Mouse (Mus musculus) myocyte (in vitro differentiated cells): ENCODE data around the gene Rgs3. TPM values are rescaled to one million over a fixed set of nuclear protein-coding genes. Genes with fewer than 3 reads are reported as not detected.

Experiments
- H3K27me3 ChIP-seq: one replicate; pipeline ENCODE4 v1.6.1; 2011; ENCODE audit not compliant: control insufficient read depth, insufficient read depth, insufficient read length
- H3K36me3 ChIP-seq: one replicate; pipeline ENCODE4 v1.6.1; 2011; ENCODE audit not compliant: control insufficient read depth, insufficient read depth
- H3K4me2 ChIP-seq: one replicate; pipeline ENCODE4 v1.6.1; 2011; ENCODE audit warnings: low read depth, control low read depth
- H3K4me3 ChIP-seq: one replicate; pipeline ENCODE4 v1.5.1; 2011; ENCODE audit warnings: mild to moderate bottlenecking, control low read depth, moderate library complexity
- H3K79me2 ChIP-seq: one replicate; pipeline ENCODE4 v1.6.1; 2011; ENCODE audit not compliant: control insufficient read depth, insufficient read depth
- H3ac ChIP-seq: one replicate; pipeline ENCODE4 v1.6.1; 2011; ENCODE audit not compliant: control insufficient read depth, insufficient read length
- CEBPB ChIP-seq: IDR thresholded peaks from 2 replicates; pipeline ENCODE4 v1.6.1; 2011; ENCODE audit warnings: mild to moderate bottlenecking, moderate library complexity; ENCODE audit not compliant: poor library complexity, insufficient read depth, severe bottlenecking
- E2F4 ChIP-seq: IDR thresholded peaks from one replicate; pipeline ENCODE4 v1.6.1; 2011; ENCODE audit warnings: mild to moderate bottlenecking, control low read depth, moderate library complexity; ENCODE audit not compliant: insufficient read depth
- MAX ChIP-seq: IDR thresholded peaks from one replicate; pipeline ENCODE4 v1.6.1; 2011; ENCODE audit warnings: low read depth, mild to moderate bottlenecking, control low read depth
- MYOD1 ChIP-seq, 3 experiments: IDR thresholded peaks; one replicate each; pipeline ENCODE4 v1.6.1; 2011; ENCODE audit warnings: control low read depth in 2 of 3, low read depth in 2 of 3, mild to moderate bottlenecking in 2 of 3, moderate library complexity in 1 of 3; ENCODE audit not compliant: insufficient read length in 2 of 3, control insufficient read depth in 1 of 3
- MYOG ChIP-seq, 3 experiments: IDR thresholded peaks; one replicate each; pipeline ENCODE4 v1.6.1; 2011; ENCODE audit warnings: control low read depth in 2 of 3, low read depth in 2 of 3, mild to moderate bottlenecking in 2 of 3; ENCODE audit not compliant: insufficient read length in 2 of 3, control insufficient read depth in 1 of 3, insufficient read depth in 1 of 3
- POLR2A ChIP-seq: IDR thresholded peaks from one replicate; pipeline ENCODE4 v1.6.1; 2011; ENCODE audit warnings: low read depth, mild to moderate bottlenecking, control low read depth, moderate library complexity; ENCODE audit not compliant: insufficient read length
- POLR2AphosphoS2 ChIP-seq: IDR thresholded peaks from one replicate; pipeline ENCODE4 v1.6.1; 2011; ENCODE audit warnings: low read depth, control low read depth; ENCODE audit not compliant: insufficient read length
- REST ChIP-seq: IDR thresholded peaks from one replicate; pipeline ENCODE4 v1.6.1; 2011; ENCODE audit warnings: mild to moderate bottlenecking, control low read depth, moderate library complexity; ENCODE audit not compliant: insufficient read depth, insufficient read length
- SRF ChIP-seq: IDR thresholded peaks from one replicate; pipeline ENCODE4 v1.6.1; 2011; ENCODE audit warnings: low read depth; ENCODE audit not compliant: control insufficient read depth, insufficient read length
- TCF12 ChIP-seq: IDR thresholded peaks from one replicate; pipeline ENCODE4 v1.6.1; 2011; ENCODE audit warnings: mild to moderate bottlenecking, control low read depth; ENCODE audit not compliant: poor library complexity, insufficient read depth, severe bottlenecking
- TCF3 ChIP-seq: IDR thresholded peaks from one replicate; pipeline ENCODE4 v1.6.1; 2011; ENCODE audit warnings: low read depth, control low read depth; ENCODE audit not compliant: insufficient read length
- USF1 ChIP-seq: IDR thresholded peaks from one replicate; pipeline ENCODE4 v1.6.1; 2011; ENCODE audit warnings: low read depth, mild to moderate bottlenecking, control low read depth, moderate library complexity
- polyA plus RNA-seq: library from polyadenylated mRNA; unstranded; fragments of >200 nt; fragmentation: generic; extraction: Trizol; gene quantifications from one replicate; pipeline ENCODE4 v1.2.1, GENCODE M21; 2012; ENCODE audit warnings: missing spikeins

The Rgs3 gene
- polyA plus RNA-seq, 1 experiment = 40.4 TPM

GRCm38 (mm10) chr4:62726282-62726937 lies 166.8 kb downstream of the Rgs3 start:
- Histone ChIP-seq H3K4me2 (no peak overlapping the region), H3K79me2 (no peaks in the 10 kb centered on the region), H3ac (no peak overlapping the region), H3K36me3 (no peaks in the 10 kb centered on the region), H3K4me3 (no peak overlapping the region), H3K27me3 (no peaks in the 10 kb centered on the region)
- TF ChIP-seq MYOG (IDR thresholded peaks at IDR 0.05; ENCODE audit: control insufficient read depth in 1 of 3, insufficient read depth in 1 of 3, insufficient read length in 2 of 3, low read depth in 2 of 3) = no peak
- no peak for TF ChIP-seq REST
- TF ChIP-seq MYOD1 (IDR thresholded peaks at IDR 0.05; ENCODE audit: control insufficient read depth in 1 of 3, insufficient read length in 2 of 3, low read depth in 2 of 3) = peak in 1 of 3 experiments; percentile 55
- 0 out of 2 replicates have a peak, but pooled peaks have one; percentile 7 for TF ChIP-seq CEBPB
- no peak for TF ChIP-seq SRF
- no peak for TF ChIP-seq POLR2AphosphoS2
- TF ChIP-seq E2F4 = no peak
- no peak for TF ChIP-seq TCF12

- peak overlapping the region; percentile 13 for H3K4me2 ChIP-seq
Measured at GRCm38 (mm10) chr4:62727541-62728303, 168.1 kb downstream of the Rgs3 start.

GRCm38 (mm10) chr4:62728471-62728870 lies 168.8 kb downstream of the Rgs3 start:
- Histone ChIP-seq H3K36me3 (no peaks in the 10 kb centered on the region), H3K79me2 (no peaks in the 10 kb centered on the region), H3K4me3 (no peak overlapping the region), H3K4me2 (peak overlapping the region; percentile 8), H3ac (no peak overlapping the region), H3K27me3 (no peaks in the 10 kb centered on the region)
- TF ChIP-seq SRF (no peak), POLR2A (no peak), TCF3 (no peak), E2F4 (no peak), REST (no peak), MYOG (IDR thresholded peaks at IDR 0.05; ENCODE audit: control insufficient read depth in 1 of 3, insufficient read depth in 1 of 3, insufficient read length in 2 of 3, low read depth in 2 of 3) (no peak), CEBPB (no peak), TCF12 (no peak), MYOD1 (IDR thresholded peaks at IDR 0.05; ENCODE audit: control insufficient read depth in 1 of 3, insufficient read length in 2 of 3, low read depth in 2 of 3) (no peak), USF1 (no peak), POLR2AphosphoS2 (no peak), MAX (no peak)

More at GRCm38 (mm10) chr4:62727541-62728303, 168.1 kb downstream of the Rgs3 start:
- TF ChIP-seq CEBPB = no peak
- peak in 1 of 3 experiments; percentile 30 for TF ChIP-seq MYOG (IDR thresholded peaks at IDR 0.05; ENCODE audit: control insufficient read depth in 1 of 3, insufficient read depth in 1 of 3, insufficient read length in 2 of 3, low read depth in 2 of 3)
- no peak for TF ChIP-seq E2F4
- TF ChIP-seq SRF = no peak
- TF ChIP-seq TCF12 = no peak
- peak in 1 of 3 experiments; percentile 10 for TF ChIP-seq MYOD1 (IDR thresholded peaks at IDR 0.05; ENCODE audit: control insufficient read depth in 1 of 3, insufficient read length in 2 of 3, low read depth in 2 of 3)
- TF ChIP-seq POLR2A = no peak
- TF ChIP-seq USF1 = no peak
- TF ChIP-seq REST = no peak
- no peak for TF ChIP-seq MAX
- no peak for TF ChIP-seq TCF3
- no peak for TF ChIP-seq POLR2AphosphoS2
- H3K4me3 ChIP-seq = no peak overlapping the region
- H3K27me3 ChIP-seq = no peaks in the 10 kb centered on the region
- H3ac ChIP-seq = no peak overlapping the region
- no peaks in the 10 kb centered on the region for H3K36me3 ChIP-seq
- no peaks in the 10 kb centered on the region for H3K79me2 ChIP-seq

GRCm38 (mm10) chr4:62729191-62729590 lies 169.5 kb downstream of the Rgs3 start:
- H3K27me3 ChIP-seq = no peaks in the 10 kb centered on the region
- no peaks in the 10 kb centered on the region for H3K79me2 ChIP-seq
- H3ac ChIP-seq = no peak overlapping the region
- TF ChIP-seq CEBPB (peak; percentile 96), POLR2AphosphoS2 (no peak), REST (no peak), POLR2A (no peak)
- H3K4me2 ChIP-seq = peak overlapping the region; percentile 22
- no peak overlapping the region for H3K4me3 ChIP-seq
- H3K36me3 ChIP-seq = no peaks in the 10 kb centered on the region
